Mouse (Mus musculus) lung, postnatal 0 days (tissue): ENCODE results near the gene Prrc2a. TPM values are rescaled to one million over a fixed set of nuclear protein-coding genes. Genes with fewer than 3 reads are reported as not detected.

ENCODE experiments used
- ATAC-seq: fragments of 200-750 bp; cut with Nextera tagmentation; 2 replicates; pipeline ENCODE4 v1.8.0; 2017; ENCODE audit warnings: moderate library complexity
- DNase-seq: peaks from one replicate; pipeline ENCODE4 v3.0.0-alpha.2; 2016; ENCODE audit warnings: low spot score
- H3K27ac ChIP-seq: fragments of 300-500 bp; sonication (generic); 2 replicates; pipeline ENCODE4 v1.5.1; 2014; ENCODE audit warnings: antibody characterized with exemption, mild to moderate bottlenecking, low read length, mixed read lengths
- H3K27me3 ChIP-seq: fragments of 300-500 bp; sonication (generic); replicated peaks from 2 replicates; pipeline ENCODE4 v1.6.1; 2014; ENCODE audit warnings: low read length, mixed read lengths; ENCODE audit not compliant: insufficient read depth
- H3K36me3 ChIP-seq: fragments of 300-500 bp; sonication (generic); 2 replicates; pipeline ENCODE4 v1.6.1; 2014; ENCODE audit warnings: low read length, mixed read lengths; ENCODE audit not compliant: insufficient read depth
- H3K4me1 ChIP-seq: fragments of 300-500 bp; sonication (generic); 2 replicates; pipeline ENCODE4 v1.6.1; 2014; ENCODE audit warnings: antibody characterized with exemption, low read depth, low read length, mixed read lengths; ENCODE audit not compliant: insufficient read depth
- H3K4me2 ChIP-seq: fragments of 300-500 bp; sonication (generic); replicated peaks from 2 replicates; pipeline ENCODE4 v1.6.1; 2014; ENCODE audit warnings: low read depth, mild to moderate bottlenecking, low read length, moderate library complexity, mixed read lengths
- H3K4me3 ChIP-seq: fragments of 300-500 bp; sonication (generic); 2 replicates; pipeline ENCODE4 v1.5.1; 2014; ENCODE audit warnings: low read depth, low read length
- H3K9ac ChIP-seq: fragments of 300-500 bp; sonication (generic); replicated peaks from 2 replicates; pipeline ENCODE4 v1.6.1; 2014; ENCODE audit warnings: low read depth, mild to moderate bottlenecking
- H3K9me3 ChIP-seq: fragments of 300-500 bp; sonication (generic); 2 replicates; pipeline ENCODE4 v1.6.1; 2016; ENCODE audit warnings: low read length, mixed read lengths
- CTCF ChIP-seq: IDR thresholded peaks from 2 replicates; pipeline ENCODE4 v1.5.1; 2016; ENCODE audit warnings: antibody characterized with exemption, mild to moderate bottlenecking
- EP300 ChIP-seq: IDR thresholded peaks from 2 replicates; pipeline ENCODE4 v1.6.1; 2016; ENCODE audit warnings: antibody characterized with exemption, mild to moderate bottlenecking, control low read depth
- WGBS: fragments of 180-500 bp; shearing (Covaris S2); extraction: QIAGEN DNeasy Blood & Tissue Kit; methylation state at CpG from one replicate; pipeline ENCODE4 v1.1.7; 2014; 5-methylcytosine and 5-hydroxymethylcytosine counted together
- polyA plus RNA-seq: library from polyadenylated mRNA; unstranded; fragments of >200 nt; fragmentation: Nextera tagmentation; extraction: Ambion mirVana; gene quantifications from 2 replicates; pipeline ENCODE4 v1.2.1, GENCODE M21; 2015

Prrc2a gene
- 74.1 and 86.0 TPM in 2 replicates for polyA plus RNA-seq

DNA sequence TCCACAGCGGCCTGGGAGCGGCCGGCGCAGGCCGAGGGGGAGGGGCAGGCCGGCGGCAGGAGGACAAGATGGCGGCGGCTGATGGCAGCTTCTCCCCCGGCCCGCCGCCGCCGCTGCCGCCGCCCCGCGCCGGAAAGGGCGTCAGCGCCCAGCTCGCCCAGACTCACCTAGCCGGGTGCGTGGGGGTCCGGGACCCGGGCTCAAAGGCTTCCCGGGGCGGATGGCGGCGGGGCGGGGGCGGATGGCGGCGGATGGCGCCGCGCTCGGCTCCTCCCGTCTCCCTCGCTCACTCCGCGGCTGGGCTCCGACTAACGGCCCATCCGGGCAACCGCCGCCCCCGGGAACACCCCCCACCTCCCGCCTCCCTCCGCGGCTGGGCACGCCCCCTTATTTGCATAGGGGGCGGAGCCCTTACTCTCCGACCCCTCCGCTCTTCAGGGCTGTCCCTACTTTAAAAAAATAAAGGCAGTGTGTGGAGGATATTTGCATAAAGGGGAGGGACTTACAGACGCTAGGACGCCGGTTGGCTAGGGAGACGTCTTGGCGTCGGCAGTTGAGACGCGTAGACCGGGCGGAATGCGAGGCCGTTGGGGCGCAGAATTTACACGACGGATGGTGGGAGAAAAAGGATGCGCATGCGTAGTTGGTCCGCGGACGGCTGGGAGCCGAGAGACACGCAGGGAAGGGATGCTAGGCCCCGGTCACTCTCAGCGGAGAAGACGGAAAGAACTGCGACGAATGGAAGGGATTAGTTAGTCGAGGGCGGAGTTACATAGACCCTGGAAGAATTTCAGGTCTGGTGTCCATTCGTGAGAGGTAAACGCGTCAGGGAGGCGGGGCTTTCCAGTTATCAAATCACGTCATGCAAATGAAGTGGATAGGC lies at the start of gene Prrc2a:
Gene Prrc2a (minus strand): TSS at position 330 of the 883 bp plus-strand sequence.
- TF ChIP-seq CTCF (0 out of 2 replicates have a peak, but pooled peaks have one; percentile 6), EP300 (no peak)
- ATAC-seq (peak; percentile 96), DNase-seq (peak; percentile 100)
- Histone ChIP-seq H3K4me1 (peaks cover 12% of the 10 kb centered on the region), H3K4me2 (peak within 1 kb of the TSS; percentile 71), H3K9ac (peak within 1 kb of the TSS; percentile 99), H3K27me3 (no peaks in the 10 kb centered on the region), H3K27ac (peak within 1 kb of the TSS; percentile 97), H3K9me3 (no peaks in the 10 kb centered on the region), H3K4me3 (peak within 1 kb of the TSS; percentile 97), H3K36me3 (peaks cover 20% of the 10 kb centered on the region)
- 1% methylated on average over 40 of the region's 89 CpGs for WGBS

DNA sequence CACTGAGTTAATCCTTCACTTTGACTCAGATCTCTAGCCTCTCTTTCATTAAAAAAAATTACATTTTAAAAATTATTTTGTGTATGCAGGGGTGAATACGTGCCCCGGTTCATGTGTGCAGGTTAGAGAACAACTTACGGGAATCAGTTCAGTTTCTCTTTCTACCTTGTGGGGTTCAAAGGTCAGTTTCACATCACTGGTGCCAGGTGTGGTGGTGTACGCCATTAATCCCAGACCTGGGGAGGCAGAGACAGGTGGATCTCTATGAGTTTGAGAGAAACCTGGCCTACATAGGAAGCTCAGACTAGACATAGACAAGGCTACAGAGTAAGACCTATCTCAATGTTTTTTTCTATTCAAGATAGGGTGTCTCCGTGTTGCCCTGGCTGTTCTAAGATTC lies 48.4 kb upstream of the Prrc2a start:
- DNase-seq, result no peak
- 91% methylated on average over 5 of the region's 5 CpGs for WGBS
- TF ChIP-seq CTCF (no peak), EP300 (no peak)
- H3K4me3 ChIP-seq, result no peak overlapping the region
- H3K27ac ChIP-seq, result no peak overlapping the region
- no peaks in the 10 kb centered on the region for H3K36me3 ChIP-seq
- ATAC-seq, result no peak
- H3K27me3 ChIP-seq, result no peaks in the 10 kb centered on the region
- no peaks in the 10 kb centered on the region for H3K4me1 ChIP-seq
- H3K4me2 ChIP-seq, result no peak overlapping the region
- no peak overlapping the region for H3K9ac ChIP-seq
- H3K9me3 ChIP-seq, result no peaks in the 10 kb centered on the region

DNA sequence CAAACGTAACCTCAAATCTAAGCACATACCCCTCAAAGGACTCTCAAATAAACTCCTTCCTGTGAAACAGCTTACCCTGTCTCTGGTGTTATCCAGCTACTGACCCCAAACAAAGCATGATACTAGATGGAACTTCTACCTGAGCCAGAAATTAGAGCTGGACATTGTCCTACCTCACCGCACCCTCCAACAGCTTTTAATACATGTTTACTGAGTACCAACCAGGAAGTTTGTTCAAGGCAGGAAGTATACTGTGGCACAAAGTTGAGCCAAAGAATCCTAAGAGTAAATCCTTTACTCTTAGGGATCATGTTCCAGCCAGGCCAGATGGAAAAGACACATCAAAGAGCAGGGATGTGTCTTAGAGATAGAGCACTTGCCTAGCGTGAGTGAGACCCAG lies 45.9 kb upstream of the Prrc2a start:
- TF ChIP-seq EP300 (no peak), CTCF (no peak)
- 30% methylated on average over 3 of the region's 3 CpGs for WGBS
- Histone ChIP-seq H3K4me3 (no peak overlapping the region), H3K9ac (no peak overlapping the region), H3K9me3 (no peaks in the 10 kb centered on the region), H3K4me1 (no peaks in the 10 kb centered on the region), H3K27me3 (no peaks in the 10 kb centered on the region), H3K4me2 (no peak overlapping the region), H3K27ac (no peak overlapping the region), H3K36me3 (no peaks in the 10 kb centered on the region)
- no peak for DNase-seq
- ATAC-seq, result no peak

DNA sequence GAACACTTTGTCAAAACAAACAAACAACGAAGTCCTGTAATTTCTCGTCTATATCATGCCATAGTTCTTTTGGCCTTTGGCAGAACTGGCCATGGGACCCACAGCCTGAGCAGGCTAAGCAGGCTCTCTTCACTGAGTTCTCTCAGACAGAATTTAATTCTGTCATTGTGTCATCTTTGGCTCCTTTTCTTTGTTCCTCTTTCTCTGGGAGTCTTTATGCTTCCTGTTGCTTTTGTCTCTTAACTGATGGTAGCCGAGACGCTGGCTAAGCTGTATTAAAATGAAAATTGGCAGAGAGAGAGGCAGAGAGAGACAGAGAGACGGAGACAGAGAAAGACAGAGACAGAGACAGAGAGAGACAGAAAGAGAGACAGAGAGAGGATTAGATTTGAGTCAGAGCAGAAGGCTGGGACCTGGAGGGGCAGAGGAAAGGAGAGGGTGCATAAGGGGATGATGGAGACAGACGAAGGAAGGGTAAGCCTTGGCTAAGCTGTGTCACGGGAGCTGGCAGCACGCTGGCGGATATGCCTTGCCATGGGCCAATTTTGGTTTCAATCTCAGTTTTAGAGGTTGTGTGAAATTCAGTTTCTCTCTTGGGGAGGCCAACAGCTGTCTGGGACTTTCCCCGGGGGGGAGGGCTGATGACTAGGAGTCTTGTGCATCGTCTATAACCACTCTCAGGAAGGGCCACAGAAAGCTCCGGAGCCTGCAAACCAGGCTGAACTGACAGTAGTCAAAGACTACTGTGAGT lies 45.3 kb upstream of the Prrc2a start:
- Histone ChIP-seq H3K9ac (no peak overlapping the region), H3K4me1 (no peaks in the 10 kb centered on the region), H3K4me2 (no peak overlapping the region), H3K36me3 (no peaks in the 10 kb centered on the region), H3K27ac (no peak overlapping the region), H3K4me3 (no peak overlapping the region), H3K27me3 (no peaks in the 10 kb centered on the region), H3K9me3 (no peaks in the 10 kb centered on the region)
- TF ChIP-seq EP300, result no peak
- no peak for TF ChIP-seq CTCF
- ATAC-seq (no peak), DNase-seq (no peak)
- 72% methylated on average over 12 of the region's 12 CpGs for WGBS

GRCm38 (mm10) chr17:35205380-35205769 lies 40.7 kb upstream of the Prrc2a start:
- ATAC-seq (no peak), DNase-seq (no peak)
- H3K9me3 ChIP-seq, result no peaks in the 10 kb centered on the region
- no peak overlapping the region for H3K4me3 ChIP-seq
- no peaks in the 10 kb centered on the region for H3K36me3 ChIP-seq
- 0 out of 2 replicates have a peak, but pooled peaks cover 3% of the 10 kb centered on the region for H3K27me3 ChIP-seq
- no peak overlapping the region for H3K9ac ChIP-seq
- H3K27ac ChIP-seq, result no peak overlapping the region
- H3K4me2 ChIP-seq, result no peak overlapping the region
- WGBS, result 53% methylated on average over 10 of the region's 10 CpGs
- no peaks in the 10 kb centered on the region for H3K4me1 ChIP-seq
- TF ChIP-seq CTCF (no peak), EP300 (no peak)
